Mouse (Mus musculus): ENCODE data around the gene Klk1b8.
"Not testable (repeated sequence)": the region's sequence is repeated elsewhere in the genome, so short reads cannot be mapped to it uniquely, and the experiment has no call there.

Gene Klk1b8

DNA sequence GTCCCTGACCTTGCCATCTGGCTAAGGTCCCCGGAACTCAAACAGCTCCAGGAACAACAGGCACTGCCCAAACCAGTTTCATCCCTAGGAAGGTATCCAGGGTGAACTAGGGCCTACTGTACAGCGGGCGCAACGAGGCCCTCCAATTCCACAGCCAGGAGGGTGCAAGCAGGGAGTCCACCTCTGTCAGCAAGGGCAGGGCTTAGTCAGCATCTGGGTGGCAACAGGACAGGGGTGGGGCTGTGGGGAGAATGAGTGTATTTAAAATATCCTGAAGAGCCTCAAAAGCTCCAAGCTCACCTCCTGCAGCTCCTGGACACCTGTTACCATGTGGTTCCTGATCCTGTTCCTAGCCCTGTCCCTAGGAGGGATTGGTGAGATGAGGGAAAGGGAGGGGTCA is 45.1 kb downstream of the Klk1b8 start, which contains the start of gene Klk1b11:
Klk1b11 (plus strand) TSS at position 301 of the 400 bp plus-strand sequence.
- in situ Hi-C loops (cut with MboI) = not testable (repeated sequence)

Measured in mature B cell (primary cell).